29 mouse cellular contexts compared by ENCODE assay signal in the genomic region with DNA sequence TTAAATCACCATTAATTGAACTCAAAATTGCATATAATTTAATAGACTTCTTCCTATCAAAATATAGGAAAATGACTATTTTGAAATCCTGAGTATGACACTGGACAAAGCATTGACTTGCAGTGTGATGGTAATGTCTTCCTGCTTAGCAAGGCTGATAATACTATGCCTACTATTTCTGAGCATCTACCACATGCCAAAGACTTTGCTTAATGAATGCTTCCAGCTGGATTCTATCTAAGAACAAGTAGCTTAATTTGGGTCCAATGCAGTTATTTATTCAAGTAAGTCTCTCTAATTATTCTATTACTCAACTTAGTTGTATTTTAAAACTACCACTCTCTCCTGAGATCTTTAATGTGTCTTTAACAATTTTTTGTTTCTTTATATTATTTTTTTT.
DNase-seq lines count a peak whose midpoint lies in the region; ATAC-seq and TF ChIP-seq lines count a peak whose summit lies in the region.
"Had no signal": no experiment of that assay in that cellular context is flagged by ENCODE, and none has a peak within 500 bp of the region (broad histone marks: within the 10 kb centered on the region; RNA-seq: fewer than 3 reads in every experiment).

No protein-coding gene starts in this region.

- H3K9ac ChIP-seq in lung, embryonic 14.5 days = no peak overlapping the region
- H3K9ac ChIP-seq in lung, embryonic 16.5 days (ENCODE audit: low read length) = no peak overlapping the region
- H3K9ac ChIP-seq: embryonic facial prominence, embryonic 13.5 days; embryonic facial prominence, embryonic 15.5 days; forebrain, embryonic 12.5 days had no signal

- no peak for TF ChIP-seq CTCF in lung, embryonic 14.5 days (IDR thresholded peaks at IDR 0.05; ENCODE audit: low read depth)
- no peak for TF ChIP-seq CTCF in lung, adult 2 months (IDR thresholded peaks at IDR 0.05; ENCODE audit: insufficient read depth, low read length)

- peak; percentile 73 for DNase-seq in lung, embryonic 14.5 days
- no peak for DNase-seq in lung, adult 18-20 months
- DNase-seq in lung, adult 2 months = no peak
- peak; percentile 13 for DNase-seq in lung, postnatal 36 days
- no peak for DNase-seq in lung, postnatal 4 days
- DNase-seq: adrenal gland, adult 8-10 months; adrenal gland, postnatal 14 days; adrenal gland, postnatal 36 days; B cell, adult 2 months; cerebellum, adult 11 months; cerebellum, adult 18-20 months; cerebellum, adult 8-10 months; cerebellum, adult 9-11 months; cerebellum, postnatal 14 days; cerebellum, postnatal 36 days; embryo, embryonic 11 days had no signal

- H3K36me3 ChIP-seq in lung, embryonic 14.5 days (ENCODE audit: insufficient read depth) = no peaks in the 10 kb centered on the region
- H3K36me3 ChIP-seq in lung, embryonic 16.5 days (ENCODE audit: control insufficient read depth, insufficient read depth, low read length) = no peaks in the 10 kb centered on the region
- H3K36me3 ChIP-seq: embryonic facial prominence, embryonic 13.5 days; embryonic facial prominence, embryonic 15.5 days; forebrain, embryonic 10.5 days; forebrain, embryonic 12.5 days; G1E had no signal

- H3K4me3 ChIP-seq in lung, embryonic 14.5 days (ENCODE audit: low read depth, low read length) = no peak overlapping the region
- no peak overlapping the region for H3K4me3 ChIP-seq in lung, embryonic 16.5 days (ENCODE audit: low read length)
- no peak overlapping the region for H3K4me3 ChIP-seq in lung, adult 2 months (replicated peaks; ENCODE audit: extremely low read depth, low read depth, low read length)
- H3K4me3 ChIP-seq: embryonic facial prominence, embryonic 13.5 days; embryonic facial prominence, embryonic 15.5 days; erythroblast, embryonic 14.5 days; forebrain, embryonic 10.5 days; forebrain, embryonic 12.5 days had no signal

- H3K27me3 ChIP-seq in lung, embryonic 14.5 days (ENCODE audit: insufficient read depth, low read length) = no peaks in the 10 kb centered on the region
- no peaks in the 10 kb centered on the region for H3K27me3 ChIP-seq in lung, embryonic 16.5 days (ENCODE audit: control insufficient read depth, insufficient read depth, low read depth, low read length)
- H3K27me3 ChIP-seq: CH12.LX; embryonic facial prominence, embryonic 13.5 days; embryonic facial prominence, embryonic 15.5 days; forebrain, embryonic 12.5 days; Patski had no signal

- no peaks in the 10 kb centered on the region for H3K4me1 ChIP-seq in lung, embryonic 14.5 days (ENCODE audit: insufficient read depth)
- no peaks in the 10 kb centered on the region for H3K4me1 ChIP-seq in lung, embryonic 16.5 days (replicated peaks; ENCODE audit: control insufficient read depth, insufficient read depth, low read length)
- no peaks in the 10 kb centered on the region for H3K4me1 ChIP-seq in lung, adult 2 months (ENCODE audit: control insufficient read depth, insufficient read depth, low read length)
- H3K4me1 ChIP-seq: embryonic facial prominence, embryonic 13.5 days; embryonic facial prominence, embryonic 15.5 days; forebrain, embryonic 10.5 days; forebrain, embryonic 12.5 days had no signal

- no peaks in the 10 kb centered on the region for H3K9me3 ChIP-seq in lung, embryonic 14.5 days (ENCODE audit: low read depth, low read length)
- no peaks in the 10 kb centered on the region for H3K9me3 ChIP-seq in lung, embryonic 16.5 days (ENCODE audit: control insufficient read depth, low read length)
- H3K9me3 ChIP-seq: embryonic facial prominence, embryonic 13.5 days; embryonic facial prominence, embryonic 15.5 days; forebrain, embryonic 10.5 days; forebrain, embryonic 12.5 days; G1E had no signal

- TF ChIP-seq POLR2A in lung, adult 2 months (IDR thresholded peaks at IDR 0.05; ENCODE audit: borderline replicate concordance, extremely low read depth, low read depth, low read length) = no peak

- H3K27ac ChIP-seq in lung, embryonic 14.5 days (ENCODE audit: low read depth) = no peak overlapping the region
- H3K27ac ChIP-seq in lung, embryonic 16.5 days (ENCODE audit: low read length) = no peak overlapping the region
- H3K27ac ChIP-seq: embryonic facial prominence, embryonic 13.5 days; embryonic facial prominence, embryonic 15.5 days; forebrain, embryonic 10.5 days; forebrain, embryonic 12.5 days had no signal

- no peak overlapping the region for H3K4me2 ChIP-seq in lung, embryonic 14.5 days
- H3K4me2 ChIP-seq in lung, embryonic 16.5 days (ENCODE audit: low read depth, low read length) = no peak overlapping the region
- H3K4me2 ChIP-seq: embryonic facial prominence, embryonic 13.5 days; embryonic facial prominence, embryonic 15.5 days; forebrain, embryonic 12.5 days had no signal

- peak; percentile 44; the same call in 1 of the 2 replicates for ATAC-seq in lung, embryonic 14.5 days (ENCODE audit: insufficient read depth)
- peak; percentile 83 for ATAC-seq in lung, embryonic 16.5 days (ENCODE audit: low read depth)
- ATAC-seq: activated CD4-positive, CD25-positive, alpha-beta regulatory T cell, adult 4 months; CD4-positive, CD25-positive, alpha-beta regulatory T cell, adult 4 months; forebrain, embryonic 14.5 days; forebrain, embryonic 16.5 days; Patski had no signal

Comparison
In these comparisons a context has a peak if more than half of its experiments do, and no peak if none do; other contexts are left out.
1. DNase-seq: peak in lung, embryonic 14.5 days (single experiment) and lung, postnatal 36 days (single experiment); none in lung, adult 18-20 months (0 of 2), lung, adult 2 months (single experiment) and lung, postnatal 4 days (0 of 2).